Mouse (Mus musculus): ENCODE results near the gene Tmprss6.

The Tmprss6 gene

DNA sequence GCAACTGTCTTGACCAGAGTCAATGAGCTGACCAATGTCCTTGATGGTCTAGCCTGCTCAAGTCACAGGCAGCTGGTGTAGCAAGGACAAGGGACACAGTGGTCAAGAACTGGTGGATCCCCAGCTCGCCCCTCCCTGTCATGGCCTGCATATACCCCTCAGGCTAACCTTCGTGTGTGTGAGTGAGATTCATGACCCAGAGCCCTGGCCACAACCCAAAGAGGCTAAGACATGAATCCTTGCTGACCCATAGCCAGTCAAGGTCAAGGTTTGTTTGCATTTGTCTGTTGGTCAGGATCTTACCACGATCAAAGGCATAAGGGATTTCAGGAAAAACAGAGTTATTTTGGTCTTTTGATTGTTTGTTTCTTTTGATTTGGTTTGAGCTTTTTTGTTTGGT lies 14.1 kb upstream of the Tmprss6 start:
- DNase-seq (ENCODE audit: low read depth, low spot score), result no peak

DNA sequence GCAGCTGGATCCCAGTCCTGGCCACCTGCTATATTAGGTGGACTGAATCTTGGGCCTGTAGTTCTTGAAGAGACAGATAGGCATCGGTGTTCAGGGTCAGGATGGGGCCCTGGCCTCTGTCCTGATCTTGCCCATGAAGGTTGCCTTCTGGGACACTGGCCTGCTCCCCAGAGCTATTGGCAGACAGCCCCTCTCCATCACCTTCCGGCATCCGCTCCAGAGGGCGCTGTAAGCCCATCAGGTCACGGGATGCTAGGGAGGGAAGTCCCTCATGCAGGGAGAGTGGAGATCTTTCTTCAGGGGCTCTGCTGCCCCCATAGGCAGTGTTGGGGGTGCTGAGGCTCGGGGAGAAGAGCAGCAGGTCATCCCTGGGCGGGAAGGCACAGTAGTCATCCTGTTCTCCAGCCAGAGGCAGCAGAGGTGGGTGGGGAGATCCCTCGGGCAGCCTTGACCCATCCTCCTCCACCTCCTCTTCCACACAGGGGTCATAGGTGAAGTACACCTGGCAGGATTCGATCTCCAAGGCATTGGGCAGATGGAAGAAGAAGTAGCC lies 13.1 kb upstream of the Tmprss6 start:
- DNase-seq (ENCODE audit: low read depth, low spot score), result peak; percentile 47

DNA sequence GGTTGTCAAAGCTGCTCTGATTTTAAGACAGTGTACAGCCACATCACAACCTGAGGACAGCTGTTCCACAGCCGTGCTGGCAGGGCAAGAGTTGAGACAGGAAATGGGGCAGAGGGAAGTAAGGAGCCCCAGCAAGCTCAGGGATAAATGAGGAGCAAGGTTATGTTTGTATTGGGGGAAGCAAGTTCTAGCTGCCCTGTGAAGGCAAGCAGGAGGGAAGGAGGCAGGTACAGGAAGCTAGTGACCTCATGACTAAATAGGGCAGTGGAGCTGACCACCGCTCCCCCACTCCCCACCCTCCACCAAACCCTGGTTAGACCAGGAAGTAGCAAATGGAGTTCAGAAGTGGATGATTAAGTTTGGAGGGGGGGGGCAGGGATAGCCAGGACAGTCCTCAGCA lies 12.6 kb upstream of the Tmprss6 start:
- DNase-seq (ENCODE audit: low read depth, low spot score), result peak; percentile 34

DNA sequence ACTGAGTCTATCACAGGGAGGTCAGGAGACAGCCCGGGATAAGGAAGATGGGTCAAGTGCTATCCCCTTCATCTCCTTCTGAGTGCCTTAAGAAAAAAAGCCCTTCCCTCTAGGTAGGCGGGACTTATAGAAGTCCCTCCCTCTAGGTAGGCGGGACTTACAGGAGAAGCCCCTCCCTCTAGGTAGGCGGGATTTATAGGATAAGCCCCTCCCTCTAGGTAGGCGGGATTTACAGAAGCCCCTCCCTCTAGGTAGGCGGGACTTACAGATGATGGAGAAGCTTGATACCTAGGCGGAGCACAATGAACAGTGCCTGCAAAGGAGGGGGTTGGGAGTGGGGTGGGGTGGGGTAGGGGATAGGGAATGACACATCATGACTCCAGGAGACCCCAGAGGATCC lies 11.7 kb upstream of the Tmprss6 start:
- peak; percentile 81 for DNase-seq (ENCODE audit: low read depth, low spot score)

DNA sequence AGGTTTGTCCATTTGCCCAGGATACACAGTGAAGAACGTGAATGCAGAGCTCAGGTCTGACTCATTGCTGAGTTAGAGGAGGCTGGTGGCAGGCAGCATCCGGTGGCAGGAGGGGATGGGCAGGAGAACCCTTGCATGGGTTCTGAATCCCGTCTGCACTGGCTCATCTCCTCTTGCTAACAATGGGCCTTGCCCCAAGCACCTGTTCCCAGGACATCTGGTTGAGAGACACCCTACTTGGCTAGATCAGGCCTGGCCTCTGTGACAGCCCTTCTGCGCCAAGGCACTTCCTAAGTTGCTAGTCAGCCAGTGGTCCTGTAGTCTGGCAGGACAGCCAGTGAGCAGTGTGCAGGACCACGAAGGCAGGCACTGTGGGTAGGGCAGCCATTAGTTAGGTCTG lies 11.0 kb upstream of the Tmprss6 start:
- DNase-seq (ENCODE audit: low read depth, low spot score), result peak; percentile 62

DNA sequence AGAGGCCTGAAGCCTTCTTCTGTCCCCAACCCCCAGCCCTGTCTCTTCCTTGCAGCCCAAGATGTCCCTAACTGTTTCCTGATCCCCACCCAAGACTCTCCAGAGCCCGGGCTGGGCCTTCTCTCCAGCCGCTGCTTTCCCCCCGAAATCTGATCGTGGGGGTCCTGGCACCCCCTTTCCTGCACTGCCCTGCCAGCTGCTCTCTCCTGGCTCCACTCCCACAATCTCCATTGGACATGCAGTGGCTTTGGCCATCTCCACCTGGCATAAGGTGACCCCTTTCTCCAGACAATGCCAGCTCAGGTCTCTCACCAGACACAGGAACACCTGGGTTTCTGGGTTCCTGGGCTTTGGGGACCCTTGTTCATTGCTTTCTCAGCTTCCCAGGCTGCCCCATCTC lies 9.6 kb upstream of the Tmprss6 start:
- DNase-seq (ENCODE audit: low read depth, low spot score), result peak; percentile 17

DNA sequence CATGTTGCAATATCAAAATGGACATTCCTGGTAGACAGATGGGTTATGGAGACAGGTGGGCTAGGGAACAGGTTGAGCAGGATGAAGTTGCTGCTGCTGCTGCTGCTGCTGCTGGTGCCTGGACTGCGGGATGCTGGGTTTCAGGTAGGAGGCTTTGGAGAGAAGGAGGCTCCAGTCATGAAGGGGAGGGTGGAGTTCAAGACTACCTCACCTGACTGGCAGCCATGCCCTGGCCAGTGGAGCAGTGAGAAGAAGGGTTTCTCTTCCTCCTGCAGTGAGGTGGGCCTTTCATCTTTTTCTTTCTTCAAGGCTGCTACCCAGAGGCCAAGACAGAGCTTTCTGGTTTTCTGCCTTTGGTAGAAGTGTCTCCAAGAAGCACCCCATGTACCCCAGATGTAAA lies 8.4 kb upstream of the Tmprss6 start:
- peak; percentile 35 for DNase-seq (ENCODE audit: low read depth, low spot score)

DNA sequence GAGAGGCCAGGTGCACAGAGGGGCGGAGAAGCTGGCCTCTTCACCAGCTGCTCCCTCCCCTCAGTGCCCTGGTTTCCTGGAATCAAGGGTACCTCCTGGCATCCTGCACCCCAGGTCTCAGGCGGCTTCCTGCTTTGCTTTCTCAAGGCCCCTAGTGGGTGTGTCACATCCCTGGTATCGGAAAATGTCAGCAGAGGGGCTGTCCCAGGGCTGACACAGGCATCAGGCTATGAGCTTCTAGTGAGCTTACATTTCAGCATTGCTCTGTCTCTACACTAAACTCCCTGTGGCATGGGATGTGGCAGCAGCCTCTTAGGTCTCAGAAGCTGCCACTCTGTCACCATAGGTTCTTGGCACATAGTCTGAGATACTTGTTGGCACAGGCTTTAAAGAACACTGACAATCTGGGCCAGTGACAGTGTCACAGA lies 7.2 kb upstream of the Tmprss6 start:
- peak; percentile 88 for DNase-seq (ENCODE audit: low read depth, low spot score)

DNA sequence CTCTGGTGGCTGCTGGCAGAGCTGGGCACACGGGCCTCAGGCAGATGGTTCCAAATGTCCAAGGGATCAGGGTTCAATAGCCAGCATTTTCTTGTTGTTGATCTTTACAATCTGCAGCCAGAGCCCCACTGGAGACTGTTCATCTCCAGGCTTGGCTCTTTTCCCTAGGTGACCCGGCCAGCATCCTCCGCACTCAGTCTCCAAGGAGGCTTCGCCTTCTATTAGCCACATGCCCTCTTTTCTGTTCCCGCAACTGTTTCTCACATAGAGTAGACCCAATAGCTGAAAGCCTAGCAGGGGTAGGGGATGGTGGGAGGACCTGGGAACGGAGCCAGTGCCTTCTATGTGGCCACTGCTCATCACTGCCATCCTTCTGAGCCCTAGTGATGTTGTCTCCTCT lies 5.0 kb upstream of the Tmprss6 start:
- DNase-seq (ENCODE audit: low read depth, low spot score), result no peak

DNA sequence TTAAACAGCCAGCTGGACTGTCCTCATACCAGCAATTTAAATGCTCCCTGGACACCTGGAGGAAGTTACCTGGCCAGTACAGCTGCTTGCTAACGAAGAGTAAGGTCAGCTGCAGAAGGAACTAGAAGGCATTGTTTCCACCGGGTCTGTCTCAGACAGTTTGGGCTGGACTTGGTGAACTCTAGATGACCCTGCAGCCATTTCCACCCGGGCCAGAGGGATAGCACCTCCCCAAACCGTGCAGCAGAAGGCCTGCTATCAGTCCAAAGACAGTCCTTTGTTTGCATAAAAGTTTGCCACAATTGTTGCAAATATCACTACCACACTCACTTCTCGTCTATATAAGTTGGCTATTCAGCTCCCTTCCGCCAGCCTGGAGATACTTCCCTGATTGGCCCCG lies 3.5 kb upstream of the Tmprss6 start:
- no peak for DNase-seq (ENCODE audit: low read depth, low spot score)

DNA sequence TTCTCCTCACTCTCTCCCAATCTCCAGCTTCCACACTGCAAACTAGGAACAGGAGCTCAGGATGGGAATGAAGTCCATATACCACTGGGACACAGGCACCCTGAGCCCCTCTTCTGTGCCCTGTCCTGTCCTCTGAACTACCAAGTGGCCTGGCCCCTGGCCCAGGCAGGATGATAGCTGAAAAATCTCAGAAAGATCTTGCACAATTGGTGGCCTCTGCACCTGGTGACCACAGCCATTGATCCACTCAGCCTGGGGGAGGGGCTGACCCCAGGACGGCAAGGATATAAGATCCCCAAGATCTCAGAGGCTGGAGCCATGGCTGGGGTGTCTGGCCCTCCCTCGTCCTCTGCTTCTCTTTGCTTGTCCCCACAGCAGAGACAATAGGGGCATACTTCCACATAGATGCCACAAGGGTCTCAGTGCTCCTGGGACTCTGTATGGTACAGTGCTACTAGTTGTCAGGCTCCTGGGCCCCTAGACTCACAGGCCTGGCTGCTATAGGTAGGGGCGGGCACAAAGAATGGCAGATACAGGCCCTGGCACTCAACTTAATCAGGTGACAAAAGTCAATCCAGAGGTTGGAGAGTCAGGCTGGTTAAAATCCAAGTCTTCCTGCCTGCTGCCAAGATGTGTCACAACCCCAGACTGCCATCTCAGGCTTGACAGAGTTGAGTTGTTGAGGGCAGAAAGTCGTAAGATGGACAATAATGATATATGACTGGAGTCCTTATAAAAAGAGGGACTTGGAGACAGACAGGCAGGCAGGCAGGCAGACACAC lies 2.3 kb upstream of the Tmprss6 start:
- DNase-seq (ENCODE audit: low read depth, low spot score), result no peak

DNA sequence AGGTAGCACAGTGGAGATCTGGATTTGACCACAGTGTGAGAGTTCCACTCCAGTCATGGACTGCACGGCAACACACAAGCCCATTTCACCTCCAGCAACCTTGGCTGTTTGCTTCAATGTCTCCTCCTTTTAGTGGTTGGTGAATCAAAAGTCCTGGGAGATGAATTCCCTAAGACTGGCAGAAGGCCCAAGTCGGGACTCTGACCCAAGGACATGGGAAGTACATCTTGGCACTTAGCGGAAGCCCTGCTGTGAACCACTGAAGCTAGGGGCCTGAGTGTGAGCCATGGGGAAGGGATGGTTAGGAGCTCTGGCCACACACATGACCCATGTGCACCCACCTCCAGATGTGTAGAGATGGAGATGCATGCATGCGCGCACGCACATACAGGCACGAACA lies 864 bp downstream of the Tmprss6 start:
- no peak for DNase-seq (ENCODE audit: low read depth, low spot score)

DNA sequence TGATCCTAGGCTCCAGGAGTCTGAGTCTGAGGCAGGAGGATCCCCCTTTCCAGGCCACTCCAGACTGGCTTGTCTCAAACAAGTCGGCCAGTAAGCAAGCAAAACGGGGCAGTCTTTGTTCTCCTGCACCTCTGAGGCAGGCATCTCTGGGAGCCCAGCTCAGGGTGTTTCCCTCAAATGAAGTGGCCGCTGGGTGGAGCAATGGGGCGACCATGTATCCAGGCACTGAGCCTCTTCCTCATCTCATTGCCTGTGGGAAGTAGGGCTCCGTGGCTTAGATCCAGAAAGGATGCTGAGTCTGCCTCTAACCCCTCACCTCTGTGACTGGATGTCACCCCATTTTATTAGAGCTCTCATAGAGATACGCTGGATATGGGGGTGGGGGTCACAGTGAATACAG lies 1.6 kb downstream of the Tmprss6 start:
- DNase-seq (ENCODE audit: low read depth, low spot score), result peak; percentile 42

DNA sequence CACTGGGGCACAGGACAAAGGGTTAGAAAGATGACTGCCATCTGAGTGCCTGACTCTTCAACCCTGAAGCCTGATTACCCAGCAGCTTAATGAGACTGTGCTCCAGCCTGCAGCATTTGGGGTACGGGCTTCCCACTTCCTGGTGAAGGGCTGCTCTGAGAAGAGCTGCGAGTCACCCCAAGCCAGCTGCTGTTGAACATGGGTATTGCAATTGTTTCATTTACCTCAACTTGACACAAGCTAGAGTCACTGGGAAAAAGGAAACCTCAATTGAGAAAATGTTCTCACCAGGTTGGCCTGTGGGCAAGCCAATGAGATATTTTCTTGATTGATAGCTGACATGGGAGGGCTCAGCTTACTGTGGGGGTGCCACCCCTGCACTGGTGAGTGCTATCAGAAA lies 5.5 kb downstream of the Tmprss6 start:
- peak; percentile 76 for DNase-seq (ENCODE audit: low read depth, low spot score)

DNA sequence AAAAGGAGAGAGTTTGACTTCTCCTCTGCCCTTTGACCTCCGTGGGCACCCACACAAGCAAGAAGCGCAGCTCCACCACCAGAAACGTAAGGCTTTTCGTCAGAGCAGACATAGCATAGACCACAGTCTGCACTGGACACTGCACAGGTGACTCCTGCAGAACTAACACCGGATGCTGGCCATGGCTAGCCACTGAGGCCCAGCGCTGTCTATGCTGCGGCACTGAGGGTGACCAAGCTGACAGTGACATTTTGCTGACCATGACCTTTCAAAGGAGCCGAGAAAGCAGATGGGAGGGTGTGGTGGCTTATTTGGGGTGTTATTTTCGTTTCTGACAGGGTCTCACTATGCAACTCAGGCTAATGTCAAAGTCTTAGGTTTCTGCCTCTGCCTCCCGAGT lies 11.2 kb downstream of the Tmprss6 start:
- no peak for DNase-seq (ENCODE audit: low read depth, low spot score)

DNA sequence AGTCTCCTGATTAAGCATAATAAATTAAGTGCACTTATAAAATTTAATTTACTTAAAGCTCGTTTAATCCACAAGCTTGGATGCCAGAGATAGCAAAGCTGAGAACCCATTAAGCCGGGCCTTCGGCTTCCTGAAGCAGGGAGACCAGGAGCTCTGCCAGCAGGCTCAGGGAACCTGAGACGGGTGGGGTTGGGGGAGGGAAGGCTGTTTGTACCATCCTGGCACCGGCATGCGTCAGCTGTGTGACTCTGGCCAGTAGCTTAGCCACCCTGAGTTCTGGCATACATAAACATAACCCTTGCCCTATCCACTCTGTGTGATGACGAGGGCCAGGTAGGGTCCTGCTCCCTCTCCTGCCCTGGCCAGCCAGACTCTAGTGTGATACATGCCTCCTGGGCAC lies 12.4 kb downstream of the Tmprss6 start:
- no peak for DNase-seq (ENCODE audit: low read depth, low spot score)

DNA sequence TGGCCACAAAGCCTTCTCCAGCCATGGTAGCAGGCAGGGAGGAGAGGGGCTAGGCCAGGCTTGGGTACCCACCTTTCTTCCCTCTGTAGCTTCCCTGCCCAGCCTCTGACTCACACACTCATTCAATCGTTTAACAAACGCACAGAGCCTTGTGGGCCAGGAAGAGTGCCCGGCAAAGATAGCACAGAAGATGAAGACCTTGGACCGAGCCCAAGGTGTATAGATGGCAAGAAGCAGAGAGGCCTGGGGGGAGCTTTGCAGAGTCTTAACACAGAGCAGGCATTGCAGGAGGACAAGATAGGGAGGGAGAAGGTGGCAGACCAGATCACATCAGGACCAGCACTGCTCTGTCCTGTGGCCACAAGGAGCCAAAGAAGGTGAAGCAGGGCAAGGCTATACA lies 13.3 kb downstream of the Tmprss6 start:
- no peak for DNase-seq (ENCODE audit: low read depth, low spot score)

DNA sequence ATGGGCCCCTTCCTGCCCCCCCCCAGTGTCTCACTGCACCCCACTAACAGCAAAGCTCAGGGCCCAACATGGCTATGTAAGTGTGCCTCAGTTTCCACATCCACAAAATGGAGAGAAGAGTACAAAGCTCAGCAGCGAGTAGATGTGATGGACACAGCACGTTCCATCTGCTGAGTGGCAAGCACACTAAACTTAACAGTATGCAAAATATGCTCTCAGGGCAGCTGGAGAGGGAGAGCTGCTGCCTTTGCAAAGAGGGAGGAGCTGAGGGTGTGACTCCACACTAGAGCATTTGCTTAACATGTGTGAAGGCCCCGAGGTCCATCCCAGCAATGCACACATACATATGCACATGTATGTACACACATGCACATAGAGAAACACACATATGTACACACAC lies 15.5 kb downstream of the Tmprss6 start:
- DNase-seq (ENCODE audit: low read depth, low spot score), result no peak

DNA sequence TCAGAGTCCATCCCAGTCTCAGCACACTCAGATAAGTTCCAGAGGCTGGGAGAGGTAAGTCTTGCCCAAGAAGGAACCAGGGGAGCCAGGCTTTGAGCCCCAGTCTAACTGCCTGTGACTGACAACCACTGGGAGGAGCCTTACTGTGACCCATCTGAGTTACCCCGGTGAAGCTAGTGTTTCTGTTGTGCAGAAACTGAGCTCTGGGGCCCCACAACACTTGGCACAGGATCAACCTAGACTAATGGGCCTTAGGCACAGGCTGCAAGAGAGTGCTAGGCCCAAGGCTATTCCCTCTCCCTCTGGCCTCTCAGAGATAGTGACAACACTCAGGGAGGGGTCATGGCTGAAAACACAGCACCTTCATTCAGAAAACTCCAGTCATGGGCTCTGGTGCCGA lies 17.2 kb downstream of the Tmprss6 start:
- DNase-seq (ENCODE audit: low read depth, low spot score), result peak; percentile 48

DNA sequence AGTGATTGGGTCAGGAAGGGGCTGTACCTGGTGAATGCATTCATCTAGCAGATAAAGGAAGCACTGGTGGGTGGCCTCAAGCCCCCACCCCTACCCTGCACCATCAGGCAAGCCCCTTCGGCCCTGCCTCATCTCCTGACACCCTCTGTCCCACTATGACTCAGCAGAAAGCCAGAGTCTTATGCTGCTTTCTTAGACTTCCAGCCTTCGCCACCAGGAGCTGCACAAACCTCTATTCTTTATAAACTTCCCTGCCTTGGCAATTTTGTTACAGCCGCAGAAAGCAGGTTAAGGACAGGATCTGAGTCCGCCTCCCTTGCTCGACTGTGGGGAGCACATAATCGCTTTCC lies 18.0 kb downstream of the Tmprss6 start:
- peak; percentile 70 for DNase-seq (ENCODE audit: low read depth, low spot score)

DNA sequence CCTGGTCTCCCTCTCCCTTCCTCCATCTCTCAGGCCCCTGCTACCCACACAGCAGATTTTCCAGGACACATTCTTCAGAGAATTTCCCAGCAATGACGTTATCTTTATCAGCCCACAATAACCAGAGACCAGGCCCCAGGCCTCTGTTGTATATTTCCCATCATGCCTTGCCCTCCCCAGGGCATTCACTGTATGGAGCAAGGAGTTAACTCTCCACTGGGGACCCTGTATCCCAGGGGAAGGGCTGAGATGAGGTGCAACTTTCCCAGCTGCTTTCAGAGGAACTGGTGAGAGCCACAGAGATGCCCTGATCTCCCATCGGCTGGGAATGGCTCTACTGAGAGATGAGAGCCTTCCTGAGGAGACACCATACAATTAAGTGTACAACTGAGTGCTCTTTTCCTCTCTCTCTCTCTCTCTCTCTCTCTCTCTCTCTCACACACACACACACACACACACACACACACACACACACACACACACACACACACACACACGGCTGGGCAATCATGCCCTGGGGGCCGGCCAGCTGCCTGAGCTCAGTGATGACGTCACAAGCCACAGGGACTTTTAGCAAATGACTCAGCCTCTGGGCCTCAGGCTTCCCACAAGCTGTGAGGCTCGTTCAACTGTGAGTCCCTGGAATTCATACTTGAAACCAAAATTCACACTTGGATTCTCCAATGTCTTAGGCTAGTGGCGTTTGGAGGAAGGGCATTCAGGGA lies 18.6 kb downstream of the Tmprss6 start:
- peak; percentile 92 for DNase-seq (ENCODE audit: low read depth, low spot score)

DNA sequence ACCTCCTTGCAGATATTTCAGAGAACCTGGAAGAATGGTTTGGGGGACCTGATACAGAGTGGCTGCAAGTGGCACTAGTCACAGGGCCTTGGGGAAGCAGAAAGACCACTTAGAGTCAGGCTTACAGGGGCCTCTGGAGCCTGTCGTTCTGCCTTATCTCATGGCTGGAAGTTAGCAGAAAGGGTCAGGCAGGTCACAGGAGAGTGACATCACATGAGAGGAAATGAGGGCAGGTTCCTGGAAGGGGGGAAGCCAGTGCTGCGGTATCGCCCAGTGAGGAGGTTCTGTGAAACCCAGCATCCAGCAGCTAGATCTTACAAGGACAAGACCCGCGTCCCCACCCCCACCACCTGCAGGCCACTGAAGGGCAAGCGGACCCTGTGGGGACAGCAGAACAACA lies 19.3 kb downstream of the Tmprss6 start:
- DNase-seq (ENCODE audit: low read depth, low spot score), result peak; percentile 67

Data from CD4-positive, CD25-positive, alpha-beta regulatory T cell, adult 2 months (primary cell).